Mouse (Mus musculus): ENCODE measurements around the gene Adamts8. TPM values are rescaled to one million over a fixed set of nuclear protein-coding genes. Genes with fewer than 3 reads are reported as not detected.

Gene Adamts8
- total and polyA plus RNA-seq, 3 experiments = not detected

DNA sequence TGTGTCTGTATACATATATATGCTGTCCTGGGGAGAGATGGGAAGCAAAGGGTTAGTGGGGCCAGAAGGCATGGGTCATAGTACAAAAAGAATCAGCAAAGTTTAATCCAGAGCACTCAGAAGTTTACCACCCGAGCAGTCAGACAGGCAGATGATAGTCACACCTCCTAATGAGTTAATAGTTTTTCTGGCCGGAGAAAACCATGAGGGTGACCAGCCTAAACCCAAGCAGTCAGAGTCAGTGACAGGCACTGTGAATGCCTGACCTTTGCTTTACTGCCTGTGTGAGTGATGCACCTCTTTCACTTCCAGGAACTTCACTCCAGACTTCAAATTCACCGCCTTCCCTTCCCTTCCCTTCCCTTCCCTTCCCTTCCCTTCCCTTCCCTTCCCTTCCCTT lies 28.9 kb upstream of the Adamts8 start:
- H3K4me3 ChIP-seq (replicated peaks in 1 of 3; ENCODE audit: low read depth in 2 of 3, low read length in 2 of 3, poor library complexity in 1 of 3) = no peak overlapping the region
- dilution Hi-C loops (cut with MboI; ENCODE audit: extremely low pct_ligation_motif_present, extremely low pct_unique_long_range_greater_than_20kb, low sequenced_read_pairs) = no loop called here
- peaks cover 3 to 4% of the 10 kb centered on the region in 2 experiments for H3K4me1 ChIP-seq (ENCODE audit: control insufficient read depth in 1 of 2, insufficient read depth in 2 of 2)
- no peaks in the 10 kb centered on the region for H3K36me3 ChIP-seq (replicated peaks in 1 of 2; ENCODE audit: control insufficient read depth in 1 of 2, insufficient read depth in 1 of 2, low read length in 1 of 2)
- H3K4me2 ChIP-seq (ENCODE audit: insufficient read depth, low read depth, poor library complexity, severe bottlenecking) = no peak overlapping the region
- in situ Hi-C loops (cut with MboI; ENCODE audit: low pct_ligation_motif_present, low pct_unique_long_range_greater_than_20kb, low sequenced_read_pairs) = loop anchor here (10.0 kb wide), 1 partner anchor 429 kb away; no protein-coding TSS in a partner anchor
- H3K9ac ChIP-seq (ENCODE audit: insufficient read depth, low read depth) = no peak overlapping the region
- DNase-seq (ENCODE audit: extremely low read depth) = no peak
- H3K79me2 ChIP-seq (replicated peaks; ENCODE audit: control insufficient read depth, extremely low read depth, insufficient read depth, poor library complexity, severe bottlenecking) = no peaks in the 10 kb centered on the region
- no peaks in the 10 kb centered on the region for H3K9me3 ChIP-seq (replicated peaks; ENCODE audit: low read length)
- H3K27me3 ChIP-seq (replicated peaks) = no peaks in the 10 kb centered on the region
- no peak overlapping the region for H3K27ac ChIP-seq (ENCODE audit: insufficient read depth, low read depth)
- TF ChIP-seq GABPA (IDR thresholded peaks at IDR 0.05; ENCODE audit: insufficient replicate concordance, low read depth, low read length) (no peak), SMC3 (IDR thresholded peaks at IDR 0.05; ENCODE audit: low read depth, low read length) (no peak), HCFC1 (IDR thresholded peaks at IDR 0.05; ENCODE audit: low read depth, low read length) (no peak), ZMIZ1 (IDR thresholded peaks at IDR 0.05; ENCODE audit: low read depth, low read length) (no peak), CTCF (conservative IDR thresholded peaks at IDR 0.05 in 1 of 2, IDR thresholded peaks at IDR 0.05 in 1 of 2; ENCODE audit: low read depth in 2 of 2, low read length in 2 of 2) (no peak), PAX5 (IDR thresholded peaks at IDR 0.05; ENCODE audit: low read length) (no peak), BHLHE40 (IDR thresholded peaks at IDR 0.05; ENCODE audit: low read depth, low read length) (no peak), MAFK (IDR thresholded peaks at IDR 0.05; ENCODE audit: insufficient replicate concordance, low read length) (no peak), ELF1 (IDR thresholded peaks at IDR 0.05; ENCODE audit: low read depth, low read length) (no peak), CHD1 (IDR thresholded peaks at IDR 0.05; ENCODE audit: low read depth, low read length) (no peak), POLR2AphosphoS2 (IDR thresholded peaks at IDR 0.05; ENCODE audit: low read depth, low read length) (no peak), NRF1 (IDR thresholded peaks at IDR 0.05; ENCODE audit: low read depth, low read length) (no peak), MYC (IDR thresholded peaks at IDR 0.05; ENCODE audit: low read depth, low read length) (no peak), ZKSCAN1 (IDR thresholded peaks at IDR 0.05; ENCODE audit: borderline replicate concordance, low read depth, low read length) (no peak), ZC3H11A (IDR thresholded peaks at IDR 0.05; ENCODE audit: low read depth, low read length) (no peak), KAT2A (IDR thresholded peaks at IDR 0.05; ENCODE audit: insufficient replicate concordance, low read length) (no peak), POLR2A (IDR thresholded peaks at IDR 0.05; ENCODE audit: low read depth, low read length) (no peak), JUN (IDR thresholded peaks at IDR 0.05; ENCODE audit: insufficient read depth, low read depth, low read length) (no peak), MAZ (IDR thresholded peaks at IDR 0.05; ENCODE audit: low read depth, low read length) (no peak)

GRCm38 (mm10) chr9:30914241-30914640 lies 28.1 kb upstream of the Adamts8 start:
- H3K4me3 ChIP-seq (replicated peaks in 1 of 3; ENCODE audit: low read depth in 2 of 3, low read length in 2 of 3, poor library complexity in 1 of 3) = no peak overlapping the region
- no peaks in the 10 kb centered on the region for H3K9me3 ChIP-seq (replicated peaks; ENCODE audit: low read length)
- in situ Hi-C loops (cut with MboI; ENCODE audit: low pct_ligation_motif_present, low pct_unique_long_range_greater_than_20kb, low sequenced_read_pairs) (loop anchor here (10.0 kb wide), 1 partner anchor 429 kb away; no protein-coding TSS in a partner anchor), dilution Hi-C loops (cut with MboI; ENCODE audit: extremely low pct_ligation_motif_present, extremely low pct_unique_long_range_greater_than_20kb, low sequenced_read_pairs) (no loop called here)
- H3K9ac ChIP-seq (ENCODE audit: insufficient read depth, low read depth) = no peak overlapping the region
- H3K27ac ChIP-seq (ENCODE audit: insufficient read depth, low read depth) = no peak overlapping the region
- no peaks in the 10 kb centered on the region for H3K79me2 ChIP-seq (replicated peaks; ENCODE audit: control insufficient read depth, extremely low read depth, insufficient read depth, poor library complexity, severe bottlenecking)
- H3K27me3 ChIP-seq (replicated peaks) = no peaks in the 10 kb centered on the region
- peaks cover 3 to 11% of the 10 kb centered on the region in 2 experiments for H3K4me1 ChIP-seq (ENCODE audit: control insufficient read depth in 1 of 2, insufficient read depth in 2 of 2)
- no peak overlapping the region for H3K4me2 ChIP-seq (ENCODE audit: insufficient read depth, low read depth, poor library complexity, severe bottlenecking)
- H3K36me3 ChIP-seq (replicated peaks in 1 of 2; ENCODE audit: control insufficient read depth in 1 of 2, insufficient read depth in 1 of 2, low read length in 1 of 2) = no peaks in the 10 kb centered on the region
- no peak for DNase-seq (ENCODE audit: extremely low read depth)
- TF ChIP-seq USF1 (IDR thresholded peaks at IDR 0.05; ENCODE audit: low read depth, low read length) = no peak
- TF ChIP-seq SIN3A (IDR thresholded peaks at IDR 0.05; ENCODE audit: low read length) = no peak
- TF ChIP-seq CHD2 (IDR thresholded peaks at IDR 0.05; ENCODE audit: low read length) = no peak
